Mouse (Mus musculus): ENCODE measurements around the gene Mtus2. TPM values are rescaled to one million over a fixed set of nuclear protein-coding genes. Genes with fewer than 3 reads are reported as not detected.

Gene Mtus2
- polyA plus RNA-seq, 1 experiment, result 8.7 TPM

GRCm38 (mm10) chr5:147916171-147916570 lies 40.9 kb upstream of the Mtus2 start:
- Histone ChIP-seq H3K4me1 (replicated peaks; ENCODE audit: control insufficient read depth, insufficient read depth, low read length) (peaks cover 5% of the 10 kb centered on the region), H3K27ac (ENCODE audit: control insufficient read depth, insufficient read depth, low read length) (no peak overlapping the region), H3K36me3 (ENCODE audit: control insufficient read depth, insufficient read depth, low read length) (no peaks in the 10 kb centered on the region), H3K4me3 (ENCODE audit: control insufficient read depth, insufficient read depth, low read length) (no peak overlapping the region), H3K27me3 (ENCODE audit: control insufficient read depth, insufficient read depth, low read length) (no peaks in the 10 kb centered on the region)
- WGBS, result 94% methylated on average over 9 of the region's 9 CpGs
- TF ChIP-seq POLR2A (IDR thresholded peaks at IDR 0.05; ENCODE audit: control insufficient read depth, extremely low read depth, insufficient read depth, low read length, poor library complexity) (no peak), CTCF (IDR thresholded peaks at IDR 0.05; ENCODE audit: borderline replicate concordance, control insufficient read depth, extremely low read depth, insufficient read depth, low read length, poor library complexity) (no peak)
- no peak for DNase-seq

- no peak for DNase-seq
These were observed 38.9 kb upstream of the Mtus2 start for GRCm38 (mm10) chr5:147918044-147918846.

GRCm38 (mm10) chr5:147924621-147925020 lies 32.5 kb upstream of the Mtus2 start:
- WGBS, result 94% methylated on average over 5 of the region's 5 CpGs
- Histone ChIP-seq H3K4me3 (ENCODE audit: control insufficient read depth, insufficient read depth, low read length) (no peak overlapping the region), H3K27ac (ENCODE audit: control insufficient read depth, insufficient read depth, low read length) (no peak overlapping the region), H3K36me3 (ENCODE audit: control insufficient read depth, insufficient read depth, low read length) (no peaks in the 10 kb centered on the region), H3K4me1 (replicated peaks; ENCODE audit: control insufficient read depth, insufficient read depth, low read length) (no peaks in the 10 kb centered on the region), H3K27me3 (ENCODE audit: control insufficient read depth, insufficient read depth, low read length) (no peaks in the 10 kb centered on the region)
- no peak for TF ChIP-seq POLR2A (IDR thresholded peaks at IDR 0.05; ENCODE audit: control insufficient read depth, extremely low read depth, insufficient read depth, low read length, poor library complexity)
- no peak for TF ChIP-seq CTCF (IDR thresholded peaks at IDR 0.05; ENCODE audit: borderline replicate concordance, control insufficient read depth, extremely low read depth, insufficient read depth, low read length, poor library complexity)
- DNase-seq, result no peak

More at GRCm38 (mm10) chr5:147918044-147918846, 38.9 kb upstream of the Mtus2 start:
- Histone ChIP-seq H3K4me1 (replicated peaks; ENCODE audit: control insufficient read depth, insufficient read depth, low read length) (peaks cover 4% of the 10 kb centered on the region), H3K36me3 (ENCODE audit: control insufficient read depth, insufficient read depth, low read length) (no peaks in the 10 kb centered on the region), H3K27ac (ENCODE audit: control insufficient read depth, insufficient read depth, low read length) (no peak overlapping the region), H3K4me3 (ENCODE audit: control insufficient read depth, insufficient read depth, low read length) (no peak overlapping the region), H3K27me3 (ENCODE audit: control insufficient read depth, insufficient read depth, low read length) (no peaks in the 10 kb centered on the region)
- no peak for TF ChIP-seq CTCF (IDR thresholded peaks at IDR 0.05; ENCODE audit: borderline replicate concordance, control insufficient read depth, extremely low read depth, insufficient read depth, low read length, poor library complexity)
- TF ChIP-seq POLR2A (IDR thresholded peaks at IDR 0.05; ENCODE audit: control insufficient read depth, extremely low read depth, insufficient read depth, low read length, poor library complexity), result no peak
- 7% methylated on average over 17 of the region's 17 CpGs for WGBS

GRCm38 (mm10) chr5:147925935-147926604 lies 31.1 kb upstream of the Mtus2 start:
- TF ChIP-seq POLR2A (IDR thresholded peaks at IDR 0.05; ENCODE audit: control insufficient read depth, extremely low read depth, insufficient read depth, low read length, poor library complexity) (no peak), CTCF (IDR thresholded peaks at IDR 0.05; ENCODE audit: borderline replicate concordance, control insufficient read depth, extremely low read depth, insufficient read depth, low read length, poor library complexity) (no peak)
- 73% methylated on average over 15 of the region's 15 CpGs for WGBS
- Histone ChIP-seq H3K4me1 (replicated peaks; ENCODE audit: control insufficient read depth, insufficient read depth, low read length) (no peaks in the 10 kb centered on the region), H3K27ac (ENCODE audit: control insufficient read depth, insufficient read depth, low read length) (no peak overlapping the region), H3K36me3 (ENCODE audit: control insufficient read depth, insufficient read depth, low read length) (no peaks in the 10 kb centered on the region), H3K4me3 (ENCODE audit: control insufficient read depth, insufficient read depth, low read length) (no peak overlapping the region), H3K27me3 (ENCODE audit: control insufficient read depth, insufficient read depth, low read length) (no peaks in the 10 kb centered on the region)
- peak; percentile 28 for DNase-seq

GRCm38 (mm10) chr5:147928668-147929497 lies 28.2 kb upstream of the Mtus2 start:
- H3K27ac ChIP-seq (ENCODE audit: control insufficient read depth, insufficient read depth, low read length), result no peak overlapping the region
- no peak overlapping the region for H3K4me3 ChIP-seq (ENCODE audit: control insufficient read depth, insufficient read depth, low read length)
- H3K4me1 ChIP-seq (replicated peaks; ENCODE audit: control insufficient read depth, insufficient read depth, low read length), result no peaks in the 10 kb centered on the region
- 87% methylated on average over 7 of the region's 7 CpGs for WGBS
- DNase-seq, result no peak
- H3K36me3 ChIP-seq (ENCODE audit: control insufficient read depth, insufficient read depth, low read length), result no peaks in the 10 kb centered on the region
- TF ChIP-seq CTCF (IDR thresholded peaks at IDR 0.05; ENCODE audit: borderline replicate concordance, control insufficient read depth, extremely low read depth, insufficient read depth, low read length, poor library complexity), result no peak
- H3K27me3 ChIP-seq (ENCODE audit: control insufficient read depth, insufficient read depth, low read length), result no peaks in the 10 kb centered on the region

GRCm38 (mm10) chr5:147935096-147935495 lies 22.0 kb upstream of the Mtus2 start:
- TF ChIP-seq CTCF (IDR thresholded peaks at IDR 0.05; ENCODE audit: borderline replicate concordance, control insufficient read depth, extremely low read depth, insufficient read depth, low read length, poor library complexity), result no peak
- TF ChIP-seq POLR2A (IDR thresholded peaks at IDR 0.05; ENCODE audit: control insufficient read depth, extremely low read depth, insufficient read depth, low read length, poor library complexity), result no peak
- H3K27ac ChIP-seq (ENCODE audit: control insufficient read depth, insufficient read depth, low read length), result no peak overlapping the region
- no peak overlapping the region for H3K4me3 ChIP-seq (ENCODE audit: control insufficient read depth, insufficient read depth, low read length)
- H3K4me1 ChIP-seq (replicated peaks; ENCODE audit: control insufficient read depth, insufficient read depth, low read length), result no peaks in the 10 kb centered on the region
- no peaks in the 10 kb centered on the region for H3K36me3 ChIP-seq (ENCODE audit: control insufficient read depth, insufficient read depth, low read length)
- DNase-seq, result no peak
- H3K27me3 ChIP-seq (ENCODE audit: control insufficient read depth, insufficient read depth, low read length), result no peaks in the 10 kb centered on the region
- 84% methylated on average over 13 of the region's 13 CpGs for WGBS
